Mouse (Mus musculus) left cerebral cortex, adult 8-10 months (tissue): ENCODE data around the gene Spata7. TPM values are rescaled to one million over a fixed set of nuclear protein-coding genes. Genes with fewer than 3 reads are reported as not detected.

ENCODE experiments used
- DNase-seq, 2 experiments: peaks; one replicate each; pipeline ENCODE4 v3.0.0; 2022; ENCODE audit warnings: low spot score in 2 of 2
- total RNA-seq, 4 experiments: library from RNA; stranded (reverse); gene quantifications; 2 replicates each; pipeline ENCODE4 v1.2.4; 2022

Gene Spata7
- total RNA-seq, 4 experiments from 2014 or later = 34.7 to 37.3 (median 35.5) TPM

- DNase-seq = no peak
These were observed 42.5 kb downstream of the Spata7 start for GRCm38 (mm10) chr12:98670429-98670828.

GRCm38 (mm10) chr12:98673879-98674278, 45.9 kb downstream of the Spata7 start:
- no peak for DNase-seq

- peak in 1 of 2 experiments; percentile 45 for DNase-seq
These were observed 46.7 kb downstream of the Spata7 start for GRCm38 (mm10) chr12:98674627-98675143.

- DNase-seq = no peak
These were observed 48.9 kb downstream of the Spata7 start for GRCm38 (mm10) chr12:98676861-98677260.

- DNase-seq = no peak
These were observed 49.4 kb downstream of the Spata7 start for GRCm38 (mm10) chr12:98677336-98677735.

GRCm38 (mm10) chr12:98679906-98680305, 51.9 kb downstream of the Spata7 start:
- DNase-seq = no peak

- no peak for DNase-seq
These were observed 54.2 kb downstream of the Spata7 start for GRCm38 (mm10) chr12:98682196-98682595.

- DNase-seq = no peak
These were observed 55.2 kb downstream of the Spata7 start for GRCm38 (mm10) chr12:98683171-98683570.

- no peak for DNase-seq
These were observed 55.6 kb downstream of the Spata7 start for GRCm38 (mm10) chr12:98683574-98683973.

GRCm38 (mm10) chr12:98690230-98690629, 62.3 kb downstream of the Spata7 start:
- no peak for DNase-seq

GRCm38 (mm10) chr12:98697202-98697601, 69.2 kb downstream of the Spata7 start:
- no peak for DNase-seq

- DNase-seq = no peak
These were observed 73.6 kb downstream of the Spata7 start for GRCm38 (mm10) chr12:98701564-98701963.

- no peak for DNase-seq
These were observed 75.6 kb downstream of the Spata7 start for GRCm38 (mm10) chr12:98703554-98703953.

GRCm38 (mm10) chr12:98703961-98704360, 76.0 kb downstream of the Spata7 start:
- no peak for DNase-seq

- no peak for DNase-seq
These were observed 84.9 kb downstream of the Spata7 start for GRCm38 (mm10) chr12:98712819-98713218.

GRCm38 (mm10) chr12:98713621-98714103, 85.7 kb downstream of the Spata7 start:
- DNase-seq = no peak

- no peak for DNase-seq
These were observed 86.8 kb downstream of the Spata7 start for GRCm38 (mm10) chr12:98714757-98715156.

GRCm38 (mm10) chr12:98716142-98716541, 88.2 kb downstream of the Spata7 start:
- DNase-seq = no peak

Other genes starting within 250 kb of the Spata7 start
- gene Kcnk10, start 49.8 kb upstream of the Spata7 start, total RNA-seq = 10 to 100 TPM; 11.5 to 15.2 (median 13.4) TPM
- 10 to 100 TPM in 2 of 4 experiments, 1 to 10 TPM in 2; 8.3 to 10.9 (median 9.9) TPM for gene Ptpn21, start 109.2 kb downstream of the Spata7 start, total RNA-seq
- gene Zc3h14, start 118.8 kb downstream of the Spata7 start, total RNA-seq = 100 to 1,000 TPM; 100 to 108 (median 104) TPM